Mouse (Mus musculus) embryonic facial prominence, embryonic 13.5 days (tissue): ENCODE measurements at regions not wholly inside any gene's neighbourhood (a gene's known extent, or its start where the extent isn't known, plus 50 kb on each side); places are given as distances from the start of the nearest gene placed in this dataset.

ENCODE experiments used
- ATAC-seq: fragments of 200-750 bp; cut with Nextera tagmentation; 2 replicates; pipeline ENCODE4 v1.8.0; 2017; ENCODE audit warnings: low read depth; ENCODE audit not compliant: insufficient number of reproducible peaks, insufficient read depth, low FRiP score, low TSS enrichment
- H3K27ac ChIP-seq: fragments of 300-500 bp; sonication (generic); 2 replicates; pipeline ENCODE4 v1.5.1; 2015; ENCODE audit warnings: moderate library complexity, mild to moderate bottlenecking, inconsistent platforms
- H3K27me3 ChIP-seq: fragments of 300-500 bp; sonication (generic); 2 replicates; pipeline ENCODE4 v1.6.1; 2015; ENCODE audit warnings: mild to moderate bottlenecking, inconsistent platforms
- H3K36me3 ChIP-seq: fragments of 300-500 bp; sonication (generic); 2 replicates; pipeline ENCODE4 v1.6.1; 2015; ENCODE audit warnings: mild to moderate bottlenecking, inconsistent platforms
- H3K4me1 ChIP-seq: fragments of 300-500 bp; sonication (generic); 2 replicates; pipeline ENCODE4 v1.6.1; 2015; ENCODE audit warnings: inconsistent platforms
- H3K4me2 ChIP-seq: fragments of 300-500 bp; sonication (generic); 2 replicates; pipeline ENCODE4 v1.6.1; 2015; ENCODE audit warnings: moderate library complexity, mild to moderate bottlenecking, inconsistent platforms
- H3K4me3 ChIP-seq: fragments of 300-500 bp; sonication (generic); 2 replicates; pipeline ENCODE4 v1.5.1; 2015; ENCODE audit warnings: mild to moderate bottlenecking, inconsistent platforms
- H3K9ac ChIP-seq: fragments of 300-500 bp; sonication (generic); 2 replicates; pipeline ENCODE4 v1.6.1; 2015; ENCODE audit warnings: mild to moderate bottlenecking, inconsistent platforms
- H3K9me3 ChIP-seq: fragments of 300-500 bp; sonication (generic); 2 replicates; pipeline ENCODE4 v1.6.1; 2016; ENCODE audit warnings: inconsistent platforms
- WGBS: fragments of 180-500 bp; shearing (Covaris S2); methylation state at CpG from one replicate; pipeline ENCODE4 v1.1.7; 2015; ENCODE audit warnings: mixed read lengths; 5-methylcytosine and 5-hydroxymethylcytosine counted together

GRCm38 (mm10) chr3:156376717-156377116 lies 184.9 kb upstream of the Negr1 start:
- Histone ChIP-seq H3K27me3 (no peaks in the 10 kb centered on the region), H3K4me2 (no peak overlapping the region), H3K9me3 (no peaks in the 10 kb centered on the region), H3K27ac (no peak overlapping the region), H3K36me3 (no peaks in the 10 kb centered on the region), H3K4me3 (no peak overlapping the region), H3K4me1 (no peaks in the 10 kb centered on the region), H3K9ac (no peak overlapping the region)
- ATAC-seq, result no peak

GRCm38 (mm10) chr3:156382919-156383318 lies 178.7 kb upstream of the Negr1 start:
- Histone ChIP-seq H3K4me2 (no peak overlapping the region), H3K4me3 (no peak overlapping the region), H3K36me3 (no peaks in the 10 kb centered on the region), H3K9ac (no peak overlapping the region), H3K9me3 (no peaks in the 10 kb centered on the region), H3K4me1 (no peaks in the 10 kb centered on the region), H3K27me3 (no peaks in the 10 kb centered on the region), H3K27ac (no peak overlapping the region)
- ATAC-seq, result no peak

- Histone ChIP-seq H3K36me3 (no peaks in the 10 kb centered on the region), H3K9ac (no peak overlapping the region), H3K4me1 (no peaks in the 10 kb centered on the region), H3K9me3 (no peaks in the 10 kb centered on the region), H3K4me3 (no peak overlapping the region), H3K27me3 (no peaks in the 10 kb centered on the region), H3K27ac (no peak overlapping the region), H3K4me2 (no peak overlapping the region)
- 82% methylated on average over 3 of the region's 3 CpGs for WGBS
- no peak for ATAC-seq
Observed at GRCm38 (mm10) chr3:156406136-156406535, 155.5 kb upstream of the Negr1 start.

DNA sequence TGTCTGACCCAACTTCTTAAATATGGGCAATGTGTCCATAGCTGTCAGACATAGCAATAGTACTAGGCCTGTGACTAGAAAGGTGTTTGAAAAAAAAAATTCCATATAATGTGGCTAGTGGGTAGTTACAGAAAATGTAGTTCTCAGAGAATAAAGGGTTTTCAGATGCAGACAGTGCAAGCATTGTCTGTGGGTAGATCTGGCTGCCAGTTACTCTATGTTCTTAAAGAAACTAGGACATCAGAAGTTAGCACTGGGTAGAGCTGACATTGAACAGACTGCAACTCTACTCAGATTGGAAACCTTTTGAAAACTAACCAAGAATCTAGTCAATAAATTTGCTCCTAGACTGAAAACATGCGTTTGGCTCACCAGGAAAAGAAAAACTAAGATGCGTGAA lies 154.5 kb upstream of the Negr1 start:
- Histone ChIP-seq H3K36me3 (no peaks in the 10 kb centered on the region), H3K4me2 (no peak overlapping the region), H3K27me3 (no peaks in the 10 kb centered on the region), H3K27ac (no peak overlapping the region), H3K4me1 (no peaks in the 10 kb centered on the region), H3K9me3 (no peaks in the 10 kb centered on the region), H3K4me3 (no peak overlapping the region), H3K9ac (no peak overlapping the region)
- ATAC-seq, result no peak
- WGBS, result 87% methylated on average over 2 of the region's 2 CpGs

GRCm38 (mm10) chr3:156410126-156410525 lies 151.5 kb upstream of the Negr1 start:
- ATAC-seq, result no peak
- Histone ChIP-seq H3K36me3 (no peaks in the 10 kb centered on the region), H3K4me3 (no peak overlapping the region), H3K4me1 (no peaks in the 10 kb centered on the region), H3K9me3 (no peaks in the 10 kb centered on the region), H3K9ac (no peak overlapping the region), H3K4me2 (no peak overlapping the region), H3K27me3 (no peaks in the 10 kb centered on the region), H3K27ac (no peak overlapping the region)
- 43% methylated on average over 1 of the region's 1 CpGs for WGBS

GRCm38 (mm10) chr3:156412757-156413156 lies 148.8 kb upstream of the Negr1 start:
- no peak overlapping the region for H3K4me2 ChIP-seq
- no peaks in the 10 kb centered on the region for H3K4me1 ChIP-seq
- no peaks in the 10 kb centered on the region for H3K27me3 ChIP-seq
- no peak overlapping the region for H3K4me3 ChIP-seq
- H3K27ac ChIP-seq, result no peak overlapping the region
- H3K36me3 ChIP-seq, result no peaks in the 10 kb centered on the region
- H3K9me3 ChIP-seq, result no peaks in the 10 kb centered on the region
- ATAC-seq, result no peak
- WGBS, result 66% methylated on average over 3 of the region's 3 CpGs
- H3K9ac ChIP-seq, result no peak overlapping the region

- no peaks in the 10 kb centered on the region for H3K9me3 ChIP-seq
- H3K27ac ChIP-seq, result no peak overlapping the region
- no peak overlapping the region for H3K9ac ChIP-seq
- H3K4me1 ChIP-seq, result no peaks in the 10 kb centered on the region
- H3K4me2 ChIP-seq, result no peak overlapping the region
- no peaks in the 10 kb centered on the region for H3K27me3 ChIP-seq
- ATAC-seq, result no peak
- no peak overlapping the region for H3K4me3 ChIP-seq
- H3K36me3 ChIP-seq, result no peaks in the 10 kb centered on the region
- WGBS, result 82% methylated on average over 13 of the region's 13 CpGs
Observed at GRCm38 (mm10) chr3:156414431-156415427, 146.9 kb upstream of the Negr1 start.

- H3K4me3 ChIP-seq, result no peak overlapping the region
- no peaks in the 10 kb centered on the region for H3K36me3 ChIP-seq
- H3K9ac ChIP-seq, result no peak overlapping the region
- ATAC-seq, result no peak
- no peak overlapping the region for H3K4me2 ChIP-seq
- no peaks in the 10 kb centered on the region for H3K4me1 ChIP-seq
- no peaks in the 10 kb centered on the region for H3K9me3 ChIP-seq
- H3K27me3 ChIP-seq, result no peaks in the 10 kb centered on the region
- no peak overlapping the region for H3K27ac ChIP-seq
Observed at GRCm38 (mm10) chr3:156418124-156418523, 143.5 kb upstream of the Negr1 start.

DNA sequence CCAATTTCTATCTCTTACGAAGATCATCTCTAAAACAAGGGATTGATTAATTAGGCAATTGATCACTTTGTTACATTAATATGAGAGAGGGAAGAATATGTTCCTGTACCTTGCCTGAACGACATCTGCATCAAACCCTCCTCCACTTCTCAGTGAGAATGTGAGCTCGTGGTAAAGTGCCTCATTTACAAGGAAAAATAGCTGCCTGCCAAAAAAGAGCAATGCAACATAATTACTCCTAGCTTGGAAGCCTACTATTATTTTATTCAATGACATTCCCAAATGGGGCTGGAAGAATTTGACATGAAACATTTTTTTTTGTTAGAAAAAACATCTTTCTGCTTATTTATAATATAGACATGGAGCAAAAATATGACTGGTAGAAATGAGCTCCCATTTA lies 138.5 kb upstream of the Negr1 start:
- Histone ChIP-seq H3K27me3 (no peaks in the 10 kb centered on the region), H3K4me1 (no peaks in the 10 kb centered on the region), H3K9me3 (no peaks in the 10 kb centered on the region), H3K36me3 (no peaks in the 10 kb centered on the region), H3K4me2 (no peak overlapping the region), H3K9ac (no peak overlapping the region), H3K4me3 (no peak overlapping the region), H3K27ac (no peak overlapping the region)
- WGBS, result 64% methylated on average over 3 of the region's 3 CpGs
- ATAC-seq, result no peak

DNA sequence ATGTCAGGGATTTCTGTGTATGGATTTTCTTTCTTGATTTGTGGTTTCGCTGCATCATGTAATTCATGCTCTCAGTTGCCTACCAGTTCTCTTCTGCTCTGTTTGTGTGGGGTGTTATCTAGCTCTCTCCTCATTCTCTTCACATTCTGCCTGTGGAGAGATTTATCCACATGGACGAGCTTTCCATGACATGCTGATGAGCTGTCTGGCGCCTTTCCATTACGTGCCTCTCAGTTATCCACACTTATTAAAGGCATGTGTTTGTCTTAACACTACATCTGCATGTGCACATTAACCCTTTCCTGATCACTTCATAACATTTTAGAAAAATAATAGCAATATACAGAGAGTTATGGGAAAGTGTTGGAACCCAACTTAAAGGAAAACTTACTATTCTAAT lies 106.6 kb upstream of the Negr1 start:
- H3K4me1 ChIP-seq, result 0 out of 2 replicates have a peak, but pooled peaks cover 2% of the 10 kb centered on the region
- no peaks in the 10 kb centered on the region for H3K27me3 ChIP-seq
- H3K4me3 ChIP-seq, result no peak overlapping the region
- no peak overlapping the region for H3K27ac ChIP-seq
- ATAC-seq, result no peak
- no peaks in the 10 kb centered on the region for H3K36me3 ChIP-seq
- H3K9me3 ChIP-seq, result no peaks in the 10 kb centered on the region
- H3K9ac ChIP-seq, result no peak overlapping the region
- 46% methylated on average over 4 of the region's 4 CpGs for WGBS
- no peak overlapping the region for H3K4me2 ChIP-seq

DNA sequence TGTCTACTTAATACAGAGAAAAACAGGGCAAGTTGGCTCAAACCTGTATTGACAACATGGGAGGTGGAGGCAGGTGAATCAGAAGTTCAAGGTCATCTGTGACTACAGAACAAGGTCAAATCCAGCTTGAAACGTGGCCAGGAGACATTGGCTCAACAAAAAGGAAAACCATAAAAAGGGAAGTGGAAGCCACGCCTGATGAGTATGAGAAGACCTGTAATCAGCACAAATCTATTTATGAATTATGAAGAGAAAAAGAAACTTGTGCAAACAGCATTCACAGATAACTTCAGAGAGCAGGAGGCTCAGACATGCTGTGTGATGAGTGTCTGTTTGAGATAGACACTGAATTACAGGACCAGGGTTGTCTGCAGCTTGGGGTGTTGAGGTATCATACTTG lies 98.3 kb upstream of the Negr1 start:
- 72% methylated on average over 2 of the region's 2 CpGs for WGBS
- H3K4me1 ChIP-seq, result 0 out of 2 replicates have a peak, but pooled peaks cover 2% of the 10 kb centered on the region
- ATAC-seq, result no peak
- no peak overlapping the region for H3K27ac ChIP-seq
- no peak overlapping the region for H3K9ac ChIP-seq
- no peaks in the 10 kb centered on the region for H3K36me3 ChIP-seq
- H3K9me3 ChIP-seq, result no peaks in the 10 kb centered on the region
- peaks cover 4% of the 10 kb centered on the region; the same call in 1 of the 2 replicates for H3K27me3 ChIP-seq
- no peak overlapping the region for H3K4me2 ChIP-seq
- no peak overlapping the region for H3K4me3 ChIP-seq

GRCm38 (mm10) chr3:156465601-156466000 lies 96.0 kb upstream of the Negr1 start:
- Histone ChIP-seq H3K27ac (no peak overlapping the region), H3K4me1 (no peaks in the 10 kb centered on the region), H3K9me3 (no peaks in the 10 kb centered on the region), H3K4me3 (no peak overlapping the region), H3K36me3 (no peaks in the 10 kb centered on the region), H3K27me3 (peaks cover 4% of the 10 kb centered on the region; the same call in 1 of the 2 replicates), H3K4me2 (no peak overlapping the region), H3K9ac (no peak overlapping the region)
- ATAC-seq, result no peak
- WGBS, result 76% methylated on average over 5 of the region's 5 CpGs
